Mouse (Mus musculus) megakaryocyte, embryonic 14.5 days (primary cell): ENCODE results near the gene Rps9.

Source experiments
- FLI1 ChIP-seq: IDR thresholded peaks from 2 replicates; pipeline ENCODE4 v1.6.1; 2012; ENCODE audit warnings: low read length, inconsistent platforms, mixed read lengths
- GATA1 ChIP-seq: IDR thresholded peaks from 3 replicates; pipeline ENCODE4 v1.6.1; 2012; ENCODE audit warnings: mixed read lengths, low read length, inconsistent platforms, borderline replicate concordance

- TF ChIP-seq GATA1 = no peak
- no peak for TF ChIP-seq FLI1
Observed at GRCm38 (mm10) chr7:3691919-3692318, 11.9 kb upstream of the Rps9 start.
